Mouse (Mus musculus) mouse embryonic stem cell (cell line): Measurements from ENCODE around the gene Klhl29.

ENCODE experiments used
- in situ Hi-C, 2 experiments: fragments of 300-500 bp; cut with MboI; formaldehyde crosslinking; loops; 1 replicate in 1 of 2; 3 replicates in 1 of 2; pipeline ENCODE4 v1.14.3; 2019 to 2020; ENCODE audit warnings: low sequenced_read_pairs in 2 of 2, low pct_unique_long_range_greater_than_20kb in 1 of 2, mixed read lengths in 1 of 2; ENCODE audit not compliant: unreplicated experiment in 1 of 2

The Klhl29 gene

DNA sequence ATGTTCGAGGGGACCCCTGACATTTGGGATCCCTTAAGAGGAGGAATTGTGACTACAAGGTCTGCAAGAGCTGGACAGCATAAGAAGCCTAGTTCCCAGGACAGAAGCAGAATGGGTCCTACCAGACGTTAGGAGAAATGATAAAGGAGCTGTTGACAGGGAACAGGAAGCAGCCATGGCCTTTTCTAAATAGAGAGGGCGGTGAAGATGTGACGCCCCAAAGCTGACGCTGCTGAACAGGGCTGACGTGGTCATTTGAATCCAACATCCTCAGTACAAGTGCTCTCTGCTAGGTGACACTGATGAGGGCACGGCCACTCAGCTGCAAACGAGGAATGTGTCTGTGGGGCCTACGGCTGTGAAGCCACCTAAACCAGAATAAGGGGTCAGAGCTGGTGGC is 210.1 kb downstream of the Klhl29 start:
- in situ Hi-C loops, result no loop called here

DNA sequence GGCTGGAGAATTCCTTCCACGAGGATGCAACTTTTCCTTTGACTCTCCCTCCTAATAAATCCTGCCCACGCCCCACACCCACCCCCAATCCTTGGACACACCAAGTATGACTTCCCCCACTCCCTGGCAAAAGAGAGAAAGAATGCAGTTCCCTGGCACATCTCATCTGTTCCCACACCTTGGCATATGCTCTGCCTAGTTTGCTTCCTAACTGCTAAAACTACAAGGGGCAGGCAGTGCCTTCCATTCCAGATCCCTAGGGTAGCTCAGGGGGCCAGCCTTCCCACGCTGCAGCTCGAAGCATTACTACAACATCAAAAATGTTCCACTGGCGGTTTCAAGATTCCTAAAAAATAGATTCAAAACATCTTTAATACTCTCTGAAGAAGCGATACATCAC is 212.8 kb downstream of the Klhl29 start:
- in situ Hi-C loops, result no loop called here

GRCm38 (mm10) chr12:5161631-5162030 is 213.9 kb downstream of the Klhl29 start:
- in situ Hi-C loops, result no loop called here

- in situ Hi-C loops, result no loop called here
Measured at GRCm38 (mm10) chr12:5157931-5158481, 217.5 kb downstream of the Klhl29 start.

DNA sequence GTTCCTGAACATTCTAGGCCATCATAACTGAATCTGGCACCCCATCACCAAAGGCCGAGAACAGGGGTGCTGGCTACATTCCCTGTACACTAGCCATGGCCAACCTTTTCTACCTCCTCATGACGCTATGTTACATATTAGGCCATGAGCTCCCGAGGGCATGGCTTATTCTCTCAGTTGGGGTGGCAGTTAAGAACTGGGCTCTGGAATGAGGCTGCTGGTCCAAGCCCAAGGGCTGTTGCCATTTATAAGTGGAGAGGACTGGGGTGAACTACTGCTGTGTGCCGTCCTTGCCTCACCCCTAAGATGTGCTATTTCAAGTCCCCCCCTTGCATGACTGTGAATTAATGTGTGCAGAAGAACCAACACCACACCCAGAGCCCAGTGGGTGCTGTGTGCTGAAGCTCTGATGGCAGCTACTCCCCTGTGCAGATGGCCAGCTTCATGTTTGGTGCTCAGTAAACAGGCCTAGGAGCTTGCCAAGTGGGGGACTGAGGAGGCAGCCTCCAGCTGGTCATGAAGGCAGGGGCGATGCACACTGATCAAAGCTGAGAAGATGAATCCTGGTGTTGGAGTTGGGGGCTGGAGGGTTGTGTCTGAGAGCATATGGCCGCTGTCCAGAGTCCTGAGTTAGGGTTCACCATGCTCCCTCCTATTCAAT is 218.3 kb downstream of the Klhl29 start:
- in situ Hi-C loops, result no loop called here

- in situ Hi-C loops, result no loop called here
Measured at GRCm38 (mm10) chr12:5155177-5155576, 220.3 kb downstream of the Klhl29 start.

DNA sequence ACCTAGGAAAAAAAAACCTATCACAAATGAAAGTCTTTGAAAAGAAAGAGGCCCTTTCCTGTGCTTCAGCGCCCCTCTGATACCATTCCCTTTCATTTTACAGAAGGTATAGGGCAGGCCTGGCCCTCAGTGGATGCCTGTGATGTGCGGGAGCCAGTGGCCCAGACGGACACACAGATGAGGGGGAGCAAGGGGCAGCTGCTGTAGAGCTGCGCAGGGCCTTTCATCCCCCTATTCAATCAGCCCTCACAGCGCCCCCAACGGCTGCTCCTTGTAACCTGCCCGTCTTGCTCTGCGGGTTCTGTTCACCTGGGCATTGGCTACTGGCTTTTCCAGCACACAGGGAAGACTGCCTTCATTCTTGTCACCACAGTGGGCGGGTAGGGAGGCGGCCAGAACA is 223.6 kb downstream of the Klhl29 start:
- in situ Hi-C loops, result no loop called here

GRCm38 (mm10) chr12:5147346-5148035 is 228.0 kb downstream of the Klhl29 start:
- in situ Hi-C loops, result no loop called here

- in situ Hi-C loops, result no loop called here
Measured at GRCm38 (mm10) chr12:5143903-5144781, 231.3 kb downstream of the Klhl29 start.

GRCm38 (mm10) chr12:5143224-5143623 is 232.3 kb downstream of the Klhl29 start:
- in situ Hi-C loops, result no loop called here

DNA sequence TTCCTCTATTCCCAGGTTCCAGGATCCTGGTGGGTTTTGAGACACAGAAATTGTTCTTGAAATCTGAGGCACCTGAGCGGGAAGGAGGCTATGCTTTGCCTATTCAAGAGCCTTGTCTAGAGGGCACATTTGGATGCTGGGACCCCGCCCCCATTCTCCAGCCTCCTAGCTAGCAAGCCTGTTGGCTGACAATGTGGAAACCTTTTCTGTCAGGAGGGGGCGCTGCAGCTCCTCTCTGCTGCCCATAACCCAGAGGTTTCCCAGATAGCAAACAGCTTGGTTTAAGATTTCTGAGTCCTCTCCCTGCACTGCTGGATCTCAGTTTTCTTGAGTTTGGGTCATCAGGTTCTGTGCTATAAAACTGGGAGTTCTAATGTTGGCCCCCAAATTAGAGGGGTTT is 232.7 kb downstream of the Klhl29 start:
- in situ Hi-C loops, result no loop called here

DNA sequence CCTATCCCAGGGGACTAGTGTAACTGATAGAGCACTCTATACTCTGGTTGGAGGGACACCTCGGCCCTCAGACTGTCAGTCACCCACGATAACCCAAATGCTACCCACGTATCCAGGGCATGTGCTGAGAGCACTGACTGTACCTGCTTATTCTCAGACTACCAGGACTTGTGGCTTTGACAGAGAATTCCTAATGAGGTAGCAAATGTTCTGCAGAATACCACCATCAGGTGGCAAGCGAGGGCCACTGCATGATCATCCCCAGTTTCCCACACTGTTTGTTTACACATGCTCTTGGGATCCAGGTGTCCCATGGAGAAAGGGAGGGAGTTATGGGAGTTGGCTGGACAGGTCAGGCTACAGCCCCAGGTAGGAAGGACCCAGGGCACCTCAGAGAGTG is 234.4 kb downstream of the Klhl29 start:
- in situ Hi-C loops, result no loop called here

- in situ Hi-C loops, result no loop called here
Measured at GRCm38 (mm10) chr12:5139302-5139701, 236.2 kb downstream of the Klhl29 start.

DNA sequence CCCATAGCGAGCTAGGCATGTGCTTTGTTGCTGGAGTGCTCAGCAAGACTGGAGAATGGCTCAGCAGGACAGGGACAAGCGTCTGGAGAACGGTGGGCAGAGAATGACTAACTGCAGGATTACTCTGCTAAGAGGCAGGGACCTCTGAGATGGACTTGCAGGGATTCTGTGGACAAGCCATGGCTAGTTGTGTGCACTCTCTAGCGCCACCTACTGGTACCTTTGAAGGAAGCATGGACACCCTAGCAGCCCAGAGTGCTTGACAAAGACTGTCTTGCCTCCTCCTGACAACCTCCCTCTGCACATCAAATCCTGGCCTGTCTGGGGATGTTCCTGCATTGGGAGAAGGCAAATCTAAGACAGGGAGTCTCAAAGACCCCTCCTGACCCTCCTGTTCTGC is 239.2 kb downstream of the Klhl29 start:
- in situ Hi-C loops, result no loop called here

DNA sequence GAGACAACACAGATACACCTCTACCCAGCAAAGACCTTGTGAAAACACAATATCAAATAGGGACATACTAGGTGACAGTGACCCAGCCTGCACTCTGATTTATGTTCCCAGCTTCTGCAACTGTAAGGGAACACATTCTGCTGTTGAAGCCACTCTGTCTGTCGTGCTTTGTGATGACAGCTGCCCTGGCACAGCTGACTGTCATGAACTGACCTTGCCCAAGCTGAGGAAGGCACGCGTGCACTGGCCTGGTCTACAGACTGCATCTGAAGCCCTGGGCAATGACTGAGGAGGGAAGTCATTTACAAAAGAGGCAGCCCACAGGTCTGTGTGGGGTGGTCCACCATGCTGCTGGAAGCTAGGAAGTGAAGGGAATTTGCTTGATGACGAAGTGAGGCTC is 246.3 kb downstream of the Klhl29 start:
- in situ Hi-C loops, result no loop called here

- in situ Hi-C loops, result no loop called here
Measured at GRCm38 (mm10) chr12:5125907-5126306, 249.6 kb downstream of the Klhl29 start.

DNA sequence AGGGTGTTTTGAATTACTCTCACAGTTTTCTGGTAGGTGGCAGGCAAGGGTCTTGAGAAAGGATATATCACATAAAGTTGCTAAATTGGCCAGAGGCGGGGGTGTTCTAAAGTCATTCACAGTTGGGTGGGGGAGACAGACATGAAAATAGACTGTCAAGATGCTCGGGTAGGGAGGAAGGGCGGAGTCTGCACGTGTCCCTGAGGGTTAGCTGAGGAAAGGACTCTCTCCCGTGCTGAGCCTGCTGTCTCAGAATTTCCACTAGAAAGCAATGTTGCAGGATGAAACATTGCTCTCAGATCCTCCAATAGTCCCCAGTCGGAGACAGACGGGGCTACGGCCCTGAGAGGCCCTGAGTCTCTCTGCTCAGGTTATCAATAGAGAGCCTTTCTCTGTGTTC is 252.5 kb downstream of the Klhl29 start:
- in situ Hi-C loops, result no loop called here

GRCm38 (mm10) chr12:5120249-5120648 is 255.2 kb downstream of the Klhl29 start:
- in situ Hi-C loops, result no loop called here

- in situ Hi-C loops, result no loop called here
Measured at GRCm38 (mm10) chr12:5119726-5120125, 255.8 kb downstream of the Klhl29 start.
